9 mouse cellular contexts compared by ENCODE assay signal in the genomic region with DNA sequence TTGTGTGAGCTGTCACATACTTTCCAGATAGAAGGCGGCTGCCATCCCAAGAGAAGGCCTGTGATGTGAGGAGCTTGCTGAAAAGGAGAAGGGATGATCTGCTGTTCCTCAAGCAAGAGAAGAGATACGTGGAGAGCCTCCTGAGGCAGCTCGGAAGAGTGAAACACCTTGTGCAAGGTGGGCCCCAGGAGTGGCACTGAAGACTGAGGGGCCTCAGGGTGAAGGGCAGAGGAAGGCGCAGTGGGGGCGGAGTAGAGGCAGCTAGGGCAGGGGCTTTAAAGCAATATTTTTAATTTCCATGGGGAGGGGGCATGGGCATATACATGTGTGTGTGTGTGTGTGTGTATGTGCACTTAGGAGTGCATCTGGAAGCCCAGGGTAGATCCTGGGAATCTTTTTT. TPM values are rescaled to one million over a fixed set of nuclear protein-coding genes. Genes with fewer than 3 reads are reported as not detected.
DNase-seq lines count a peak whose midpoint lies in the region; ATAC-seq and TF ChIP-seq lines count a peak whose summit lies in the region.
"Had no signal": no experiment of that assay in that cellular context is flagged by ENCODE, and none has a peak within 500 bp of the region (broad histone marks: within the 10 kb centered on the region; RNA-seq: fewer than 3 reads in every experiment).

No protein-coding gene starts in this region.

- ATAC-seq in hindbrain, embryonic 12.5 days (ENCODE audit: low FRiP score), result no peak
- ATAC-seq in liver, embryonic 15.5 days (ENCODE audit: insufficient read depth), result no peak
- no peak for ATAC-seq in erythroblast, adult 5-6 weeks (replicated peaks; ENCODE audit: low FRiP score, poor library complexity, severe bottlenecking)

- no peaks in the 10 kb centered on the region for H3K27me3 ChIP-seq in thymus, adult 2 months (ENCODE audit: control insufficient read depth, insufficient read depth, low read length)
- no peaks in the 10 kb centered on the region; the same call in 1 of the 2 replicates for H3K27me3 ChIP-seq in hindbrain, embryonic 12.5 days
- no peaks in the 10 kb centered on the region for H3K27me3 ChIP-seq in liver, embryonic 15.5 days
- H3K27me3 ChIP-seq: stomach, embryonic 15.5 days had no signal

- TF ChIP-seq POLR2A in thymus, adult 2 months (IDR thresholded peaks at IDR 0.05; ENCODE audit: control insufficient read depth, extremely low read depth, insufficient read depth, low read length, poor library complexity), result no peak

- H3K9ac ChIP-seq in hindbrain, embryonic 12.5 days, result no peak overlapping the region
- no peak overlapping the region for H3K9ac ChIP-seq in liver, embryonic 15.5 days
- H3K9ac ChIP-seq: stomach, embryonic 15.5 days had no signal

- peaks cover 16% of the 10 kb centered on the region for H3K4me1 ChIP-seq in thymus, adult 2 months (replicated peaks; ENCODE audit: control insufficient read depth, insufficient read depth, low read length)
- peaks cover 8% of the 10 kb centered on the region for H3K4me1 ChIP-seq in hindbrain, embryonic 12.5 days
- H3K4me1 ChIP-seq in liver, embryonic 15.5 days (replicated peaks), result peaks cover 34% of the 10 kb centered on the region

- peak overlapping the region; percentile 92 for H3K27ac ChIP-seq in thymus, adult 2 months (ENCODE audit: control insufficient read depth, insufficient read depth, low read length)
- H3K27ac ChIP-seq in hindbrain, embryonic 12.5 days, result no peak overlapping the region
- peak overlapping the region; percentile 38; the same call in 1 of the 2 replicates for H3K27ac ChIP-seq in liver, embryonic 15.5 days (replicated peaks)
- H3K27ac ChIP-seq: stomach, embryonic 15.5 days had no signal

- H3K4me2 ChIP-seq in hindbrain, embryonic 12.5 days (replicated peaks), result peak overlapping the region; percentile 59
- H3K4me2 ChIP-seq in liver, embryonic 15.5 days, result peak overlapping the region; percentile 49; the same call in 1 of the 2 replicates

- no peak overlapping the region for H3K4me3 ChIP-seq in thymus, adult 2 months (ENCODE audit: control insufficient read depth, insufficient read depth, low read length)
- no peak overlapping the region for H3K4me3 ChIP-seq in hindbrain, embryonic 12.5 days
- H3K4me3 ChIP-seq in liver, embryonic 15.5 days (replicated peaks), result no peak overlapping the region
- H3K4me3 ChIP-seq: erythroblast, embryonic 14.5 days had no signal

- DNase-seq in thymus, adult 2 months, result peak; percentile 32
- DNase-seq in thymus, postnatal 0 days (ENCODE audit: low spot score), result no peak
- DNase-seq in adrenal gland, adult (ENCODE audit: inconsistent age in 2 of 2, low spot score in 1 of 2), result no peak
- no peak for DNase-seq in right cerebral cortex, adult 2 months (ENCODE audit: low spot score in 2 of 2)

- WGBS in thymus, adult 2 months, result 86% methylated on average over 5 of the region's 5 CpGs
- 88% methylated on average over 5 of the region's 5 CpGs for WGBS in hindbrain, embryonic 12.5 days
- WGBS in liver, embryonic 15.5 days (ENCODE audit: insufficient replicate concordance), result 79% methylated on average over 5 of the region's 5 CpGs

- TF ChIP-seq CTCF in thymus, adult 2 months (IDR thresholded peaks at IDR 0.05; ENCODE audit: borderline replicate concordance, control insufficient read depth, extremely low read depth, insufficient read depth, low read length, poor library complexity), result no peak

- H3K36me3 ChIP-seq in thymus, adult 2 months (ENCODE audit: control insufficient read depth, insufficient read depth, low read length), result peaks cover 6% of the 10 kb centered on the region; the same call in 1 of the 2 replicates
- no peaks in the 10 kb centered on the region for H3K36me3 ChIP-seq in hindbrain, embryonic 12.5 days
- H3K36me3 ChIP-seq in liver, embryonic 15.5 days (replicated peaks), result peaks cover 78% of the 10 kb centered on the region
- H3K36me3 ChIP-seq: stomach, embryonic 15.5 days had no signal

- no peaks in the 10 kb centered on the region for H3K9me3 ChIP-seq in hindbrain, embryonic 12.5 days (replicated peaks)
- H3K9me3 ChIP-seq in liver, embryonic 15.5 days (replicated peaks), result no peaks in the 10 kb centered on the region
- H3K9me3 ChIP-seq: stomach, embryonic 15.5 days had no signal

RNA-seq across cellular contexts. Expression of gene Rnf213, which starts 35.1 kb away (rescaled TPM):
- 47.9 and 52.5 TPM in 2 replicates for polyA plus RNA-seq in thymus, adult 2 months (2012; rRNA removed)
- 18.7 and 20.2 TPM in 2 replicates for polyA plus RNA-seq in thymus, postnatal 0 days (2015; fragmentation: Nextera tagmentation; extraction: Ambion mirVana)
- polyA plus RNA-seq in hindbrain, embryonic 12.5 days (2016; fragmentation: Nextera tagmentation; extraction: Ambion mirVana), result 1.5 and 2.3 TPM in 2 replicates
- 4.2 TPM in 2 replicates for polyA plus RNA-seq in liver, embryonic 15.5 days (2015; fragmentation: Nextera tagmentation; extraction: Ambion mirVana)
- 90.7 and 93.4 TPM in 2 replicates for total RNA-seq in erythroblast, adult 5-6 weeks (2015; ENCODE audit: low replicate concordance)
- 77.5 and 79.4 TPM in 2 replicates for total RNA-seq in erythroblast, adult 5-6 weeks (2017; ENCODE audit: low replicate concordance)
